Mouse (Mus musculus): ENCODE data around the gene Stk16. TPM values are rescaled to one million over a fixed set of nuclear protein-coding genes. Genes with fewer than 3 reads are reported as not detected.

Stk16 gene
- polyA plus RNA-seq, 1 experiment from 2014 or later, result 83.1 TPM

DNA sequence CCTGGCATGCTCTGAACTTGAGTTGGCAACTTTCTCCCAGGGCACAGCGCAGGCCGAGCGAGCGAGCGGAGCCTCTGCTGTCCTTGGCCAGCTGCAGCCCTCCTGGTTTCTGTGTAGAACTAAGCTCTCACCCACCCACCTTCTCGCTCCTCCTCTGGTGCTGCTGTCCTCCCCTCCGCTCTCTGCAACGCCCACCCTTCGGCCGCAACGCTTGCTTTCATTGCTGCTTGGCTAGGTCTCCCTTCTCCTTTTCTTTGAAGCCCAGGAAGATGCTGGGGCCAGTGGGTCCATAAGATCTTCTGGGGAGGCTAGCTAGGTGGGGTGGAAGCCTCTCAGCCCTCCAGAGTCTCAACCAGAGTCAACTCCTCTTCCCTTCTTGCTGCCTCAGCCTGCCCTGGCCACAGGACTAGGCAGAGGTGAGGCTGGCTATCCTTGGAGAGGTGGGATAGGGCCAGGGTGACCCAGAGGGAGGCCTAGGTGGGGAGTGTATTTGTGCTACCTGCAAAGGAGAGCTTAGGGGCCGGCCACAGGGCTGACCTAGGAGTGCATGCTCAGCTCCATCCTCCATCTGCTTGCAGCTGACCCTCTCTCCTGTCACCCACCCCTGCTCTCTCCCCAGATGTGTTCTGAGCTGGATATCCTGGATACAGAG lies 33.7 kb downstream of the Stk16 start:
- 81% methylated on average over 12 of the region's 12 CpGs for WGBS
- H3K4me2 ChIP-seq, result no peak overlapping the region
- peaks cover 45% of the 10 kb centered on the region for H3K36me3 ChIP-seq
- no peak overlapping the region for H3K9ac ChIP-seq
- H3K27ac ChIP-seq (ENCODE audit: poor library complexity, severe bottlenecking), result no peak overlapping the region
- no peak overlapping the region for H3K4me3 ChIP-seq
- no peak for ATAC-seq (ENCODE audit: insufficient number of reproducible peaks, low FRiP score)
- H3K27me3 ChIP-seq (replicated peaks), result no peaks in the 10 kb centered on the region
- H3K9me3 ChIP-seq (replicated peaks), result no peaks in the 10 kb centered on the region
- peaks cover 26% of the 10 kb centered on the region for H3K4me1 ChIP-seq (replicated peaks)

DNA sequence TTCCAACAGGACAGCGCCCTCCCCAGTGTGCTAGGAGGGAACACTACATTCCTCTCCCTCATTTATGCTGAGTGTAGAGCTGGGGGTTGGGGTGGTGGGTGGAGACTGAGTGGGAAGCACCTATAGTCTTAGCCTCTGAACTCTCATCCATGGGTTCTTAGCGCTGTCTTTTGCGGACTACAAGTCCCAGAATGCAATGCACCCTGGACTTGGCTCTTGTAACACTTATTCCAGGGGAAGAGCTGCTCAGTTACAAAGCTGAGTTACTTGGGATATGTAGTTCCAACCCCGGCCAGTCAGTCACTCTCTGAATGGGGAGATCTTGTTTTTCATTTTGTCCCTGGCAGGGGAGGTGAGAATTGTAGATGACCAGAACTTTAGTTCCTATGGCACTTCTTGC lies 34.2 kb downstream of the Stk16 start:
- H3K27me3 ChIP-seq (replicated peaks), result no peaks in the 10 kb centered on the region
- no peak overlapping the region for H3K4me3 ChIP-seq
- H3K4me2 ChIP-seq, result no peak overlapping the region
- H3K36me3 ChIP-seq, result peaks cover 40% of the 10 kb centered on the region
- peaks cover 30% of the 10 kb centered on the region for H3K4me1 ChIP-seq (replicated peaks)
- no peak overlapping the region for H3K27ac ChIP-seq (ENCODE audit: poor library complexity, severe bottlenecking)
- H3K9me3 ChIP-seq (replicated peaks), result no peaks in the 10 kb centered on the region
- peak; percentile 37; the same call in 1 of the 2 replicates for ATAC-seq (ENCODE audit: insufficient number of reproducible peaks, low FRiP score)
- 19% methylated on average over 4 of the region's 4 CpGs for WGBS
- H3K9ac ChIP-seq, result no peak overlapping the region

GRCm38 (mm10) chr1:75247071-75247930 lies 36.7 kb downstream of the Stk16 start:
- Histone ChIP-seq H3K4me3 (no peak overlapping the region), H3K9ac (peak overlapping the region; percentile 64), H3K4me1 (replicated peaks) (peaks cover 36% of the 10 kb centered on the region), H3K9me3 (replicated peaks) (no peaks in the 10 kb centered on the region), H3K27me3 (replicated peaks) (0 out of 2 replicates have a peak, but pooled peaks cover 2% of the 10 kb centered on the region), H3K27ac (ENCODE audit: poor library complexity, severe bottlenecking) (peak overlapping the region; percentile 95), H3K4me2 (peak overlapping the region; percentile 35), H3K36me3 (peaks cover 22% of the 10 kb centered on the region)
- WGBS, result 79% methylated on average over 16 of the region's 16 CpGs
- no peak for ATAC-seq (ENCODE audit: insufficient number of reproducible peaks, low FRiP score)

- Histone ChIP-seq H3K4me1 (replicated peaks) (peaks cover 36% of the 10 kb centered on the region), H3K9ac (peak overlapping the region; percentile 64), H3K27me3 (replicated peaks) (peaks cover 11% of the 10 kb centered on the region), H3K36me3 (peaks cover 14% of the 10 kb centered on the region), H3K4me2 (peak overlapping the region; percentile 35), H3K9me3 (replicated peaks) (no peaks in the 10 kb centered on the region), H3K27ac (ENCODE audit: poor library complexity, severe bottlenecking) (peak overlapping the region; percentile 95), H3K4me3 (no peak overlapping the region)
- WGBS, result 31% methylated on average over 9 of the region's 9 CpGs
- peak; percentile 55; the same call in 1 of the 2 replicates for ATAC-seq (ENCODE audit: insufficient number of reproducible peaks, low FRiP score)
Observed at GRCm38 (mm10) chr1:75248041-75248772, 37.6 kb downstream of the Stk16 start.

DNA sequence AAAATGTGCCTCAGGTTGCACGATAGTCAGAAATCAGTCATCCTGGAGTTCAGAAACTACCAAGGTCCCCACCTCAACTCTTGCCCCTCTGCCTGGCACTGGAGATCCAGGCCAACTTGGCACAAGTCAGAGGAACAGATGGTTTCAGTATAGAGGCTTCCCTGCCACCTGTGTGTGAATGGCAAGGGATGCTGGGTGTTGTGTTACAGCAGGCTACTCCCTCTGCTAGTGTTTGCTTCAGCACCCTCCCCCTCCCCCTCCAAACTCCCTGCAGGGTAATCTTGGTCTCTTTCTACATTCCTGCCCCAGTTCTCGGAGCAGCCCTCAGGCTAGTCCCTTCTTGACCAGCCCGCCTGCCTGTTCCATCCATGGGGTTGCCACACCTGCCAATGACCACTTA lies 39.9 kb downstream of the Stk16 start:
- no peak overlapping the region for H3K4me2 ChIP-seq
- WGBS, result 71% methylated on average over 3 of the region's 3 CpGs
- no peak for ATAC-seq (ENCODE audit: insufficient number of reproducible peaks, low FRiP score)
- H3K36me3 ChIP-seq, result no peaks in the 10 kb centered on the region; the same call in 1 of the 2 replicates
- no peak overlapping the region for H3K9ac ChIP-seq
- peaks cover 18% of the 10 kb centered on the region for H3K27me3 ChIP-seq (replicated peaks)
- no peak overlapping the region for H3K27ac ChIP-seq (ENCODE audit: poor library complexity, severe bottlenecking)
- H3K4me3 ChIP-seq, result no peak overlapping the region
- H3K4me1 ChIP-seq (replicated peaks), result peaks cover 36% of the 10 kb centered on the region
- no peaks in the 10 kb centered on the region for H3K9me3 ChIP-seq (replicated peaks)

DNA sequence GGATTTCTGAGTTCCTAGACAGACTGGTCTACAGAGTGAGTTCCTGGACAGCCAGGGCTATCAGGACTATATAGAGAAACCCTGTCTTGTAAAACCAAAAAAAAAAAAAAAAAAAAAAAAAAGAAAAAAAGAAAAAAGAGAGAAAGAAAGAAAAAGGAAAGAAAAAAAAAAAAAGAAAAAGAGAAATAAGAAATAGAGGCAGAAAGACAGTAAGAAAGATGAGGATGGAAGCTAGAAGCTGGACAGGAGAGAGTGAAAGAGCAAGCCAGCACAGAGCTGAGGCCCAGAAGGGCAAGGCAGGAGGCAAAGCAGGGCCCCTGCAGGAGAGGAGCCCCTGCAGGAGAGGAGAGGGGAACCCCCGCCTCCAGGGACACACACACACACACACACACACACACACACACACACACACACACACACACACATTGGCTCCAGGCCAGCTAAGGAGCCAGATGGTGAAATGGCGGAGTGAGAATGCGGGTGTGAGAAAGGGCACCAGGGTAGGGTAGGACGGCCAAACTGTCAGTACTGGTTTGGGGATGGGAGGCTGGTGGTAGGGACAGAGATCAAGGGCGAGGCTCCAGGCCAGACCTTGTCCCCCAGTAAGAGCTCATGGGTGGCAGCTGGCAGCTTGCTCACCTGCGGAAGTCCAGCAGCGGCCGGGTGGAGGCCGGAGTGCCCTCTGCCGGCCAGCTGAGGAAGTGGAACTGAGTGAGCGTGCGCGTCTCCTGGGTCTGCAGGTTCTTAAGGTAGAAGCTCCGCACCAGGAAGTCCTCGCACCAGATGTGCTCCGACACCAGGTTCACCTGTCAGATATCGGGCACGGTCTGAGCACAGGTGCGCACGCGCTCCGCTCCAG lies 40.7 kb downstream of the Stk16 start:
- peak; percentile 41 for ATAC-seq (ENCODE audit: insufficient number of reproducible peaks, low FRiP score)
- H3K9ac ChIP-seq, result 0 out of 2 replicates have a peak overlapping the region, but pooled peaks have one; percentile 33
- no peaks in the 10 kb centered on the region for H3K9me3 ChIP-seq (replicated peaks)
- H3K27me3 ChIP-seq (replicated peaks), result peaks cover 18% of the 10 kb centered on the region
- peak overlapping the region; percentile 23; the same call in 1 of the 2 replicates for H3K4me3 ChIP-seq
- H3K4me1 ChIP-seq (replicated peaks), result peaks cover 36% of the 10 kb centered on the region
- H3K4me2 ChIP-seq, result peak overlapping the region; percentile 60
- 7% methylated on average over 21 of the region's 22 CpGs for WGBS
- no peak overlapping the region for H3K27ac ChIP-seq (ENCODE audit: poor library complexity, severe bottlenecking)
- H3K36me3 ChIP-seq, result no peaks in the 10 kb centered on the region

DNA sequence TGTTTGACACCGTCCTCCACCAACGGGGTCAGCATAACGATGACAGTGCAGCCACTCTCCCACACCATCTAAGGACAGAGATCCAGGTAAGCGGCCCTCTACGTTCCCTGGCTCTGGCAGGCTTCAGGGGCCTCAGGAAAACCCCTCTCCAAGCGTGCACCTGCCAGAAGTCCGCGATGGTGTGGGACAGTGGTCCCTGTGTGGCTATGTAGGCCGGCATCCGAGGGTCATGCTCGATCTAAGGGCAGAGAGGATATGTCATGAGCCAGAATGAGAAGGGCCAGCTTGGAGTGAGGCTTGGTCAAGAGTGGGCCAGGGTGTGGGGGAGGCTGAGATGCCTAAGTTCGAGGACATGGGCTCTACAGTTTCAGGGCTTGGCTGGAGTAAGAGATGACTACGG lies 41.7 kb downstream of the Stk16 start:
- no peaks in the 10 kb centered on the region for H3K36me3 ChIP-seq
- H3K4me1 ChIP-seq (replicated peaks), result peaks cover 26% of the 10 kb centered on the region
- WGBS, result 60% methylated on average over 13 of the region's 13 CpGs
- H3K9ac ChIP-seq, result no peak overlapping the region
- ATAC-seq (ENCODE audit: insufficient number of reproducible peaks, low FRiP score), result no peak
- peaks cover 23% of the 10 kb centered on the region for H3K27me3 ChIP-seq (replicated peaks)
- no peaks in the 10 kb centered on the region for H3K9me3 ChIP-seq (replicated peaks)
- H3K4me3 ChIP-seq, result no peak overlapping the region
- no peak overlapping the region for H3K27ac ChIP-seq (ENCODE audit: poor library complexity, severe bottlenecking)
- no peak overlapping the region for H3K4me2 ChIP-seq

DNA sequence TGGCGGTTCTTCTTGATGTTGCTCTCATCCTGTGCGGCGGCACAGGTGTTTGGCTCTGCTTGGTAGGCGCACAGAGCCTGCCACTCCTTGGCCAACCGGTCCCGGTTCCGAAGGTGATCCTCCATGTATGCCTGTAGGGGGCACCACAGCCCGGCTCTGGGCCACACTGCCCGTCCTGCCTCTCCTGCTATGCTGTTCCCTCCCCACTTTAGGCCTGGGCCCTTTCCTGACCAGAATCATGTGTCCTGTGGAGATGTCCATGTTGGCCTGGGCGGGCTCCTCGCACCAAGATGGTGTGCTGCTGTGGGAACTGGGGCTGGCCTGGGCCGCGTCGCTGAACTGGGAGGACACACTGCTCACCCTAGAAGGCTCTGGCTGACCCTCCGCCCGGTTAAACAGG lies 42.4 kb downstream of the Stk16 start:
- 59% methylated on average over 16 of the region's 16 CpGs for WGBS
- no peak overlapping the region for H3K9ac ChIP-seq

GRCm38 (mm10) chr1:75253849-75254624 lies 43.4 kb downstream of the Stk16 start:
- Histone ChIP-seq H3K9me3 (replicated peaks) (no peaks in the 10 kb centered on the region), H3K27me3 (replicated peaks) (peaks cover 30% of the 10 kb centered on the region), H3K4me2 (no peak overlapping the region), H3K4me3 (no peak overlapping the region), H3K27ac (ENCODE audit: poor library complexity, severe bottlenecking) (no peak overlapping the region), H3K36me3 (no peaks in the 10 kb centered on the region), H3K4me1 (replicated peaks) (peaks cover 12% of the 10 kb centered on the region), H3K9ac (no peak overlapping the region)
- WGBS, result 60% methylated on average over 16 of the region's 16 CpGs
- no peak for ATAC-seq (ENCODE audit: insufficient number of reproducible peaks, low FRiP score)

More for the DNA sequence above, 42.4 kb downstream of the Stk16 start:
- no peak for ATAC-seq (ENCODE audit: insufficient number of reproducible peaks, low FRiP score)
- Histone ChIP-seq H3K36me3 (no peaks in the 10 kb centered on the region), H3K27me3 (replicated peaks) (peaks cover 26% of the 10 kb centered on the region), H3K9me3 (replicated peaks) (no peaks in the 10 kb centered on the region), H3K4me1 (replicated peaks) (peaks cover 19% of the 10 kb centered on the region), H3K4me2 (no peak overlapping the region), H3K4me3 (no peak overlapping the region), H3K27ac (ENCODE audit: poor library complexity, severe bottlenecking) (no peak overlapping the region)

DNA sequence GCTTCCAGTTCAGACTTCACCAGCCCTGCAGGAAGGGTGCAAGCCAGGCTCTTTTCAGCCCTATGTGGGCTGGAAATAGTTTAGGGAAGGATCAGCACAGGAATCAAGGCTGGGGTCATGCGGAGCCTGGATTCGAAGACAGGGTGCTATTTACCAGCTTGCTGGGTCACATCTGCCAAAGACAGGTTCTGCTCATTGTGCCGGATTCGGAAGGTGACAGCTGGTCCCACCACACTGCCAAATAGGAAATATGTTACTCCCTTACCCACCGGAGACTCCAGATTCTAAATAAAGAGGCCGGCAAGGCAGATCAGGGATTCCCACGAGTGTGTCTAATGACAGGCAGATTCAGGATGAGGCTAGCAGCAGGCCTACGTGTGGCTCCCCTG lies 44.0 kb downstream of the Stk16 start:
- peaks cover 30% of the 10 kb centered on the region for H3K27me3 ChIP-seq (replicated peaks)
- ATAC-seq (ENCODE audit: insufficient number of reproducible peaks, low FRiP score), result no peak
- H3K4me1 ChIP-seq (replicated peaks), result peaks cover 8% of the 10 kb centered on the region; the same call in 1 of the 2 replicates
- no peak overlapping the region for H3K9ac ChIP-seq
- H3K27ac ChIP-seq (ENCODE audit: poor library complexity, severe bottlenecking), result no peak overlapping the region
- 72% methylated on average over 8 of the region's 8 CpGs for WGBS
- no peak overlapping the region for H3K4me2 ChIP-seq
- no peaks in the 10 kb centered on the region for H3K36me3 ChIP-seq
- H3K4me3 ChIP-seq, result no peak overlapping the region
- H3K9me3 ChIP-seq (replicated peaks), result no peaks in the 10 kb centered on the region
